Mouse (Mus musculus): ENCODE measurements at regions not wholly inside any gene's neighbourhood (a gene's known extent, or its start where the extent isn't known, plus 50 kb on each side); places are given as distances from the start of the nearest gene placed in this dataset.
"Not testable (repeated sequence)": the region's sequence is repeated elsewhere in the genome, so short reads cannot be mapped to it uniquely, and the experiment has no call there.

DNA sequence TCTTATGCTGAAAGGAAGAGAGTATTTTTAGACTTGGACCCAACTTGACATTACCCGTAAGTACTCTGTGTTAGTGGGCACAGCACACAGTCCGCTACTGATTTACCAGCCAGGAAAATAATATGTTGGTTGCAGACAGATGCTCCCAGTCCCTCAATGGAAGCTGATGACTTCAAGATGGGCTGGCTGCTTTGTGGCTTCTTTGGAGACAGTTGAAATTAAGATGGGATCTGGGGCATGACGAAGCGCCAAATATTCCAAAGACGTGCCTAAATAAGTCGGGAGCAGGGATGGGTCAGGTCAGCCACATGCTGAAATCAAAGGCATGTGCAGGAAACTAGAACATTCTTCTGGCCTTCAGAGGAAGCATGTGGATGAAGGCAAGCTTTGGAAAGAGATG, 321.8 kb upstream of the Cdh5 start:
- no peak for DNase-seq (ENCODE audit: low spot score in 2 of 2)

GRCm38 (mm10) chr8:103788308-103788707, 313.1 kb upstream of the Cdh5 start:
- no peak for DNase-seq (ENCODE audit: low spot score in 2 of 2)

DNA sequence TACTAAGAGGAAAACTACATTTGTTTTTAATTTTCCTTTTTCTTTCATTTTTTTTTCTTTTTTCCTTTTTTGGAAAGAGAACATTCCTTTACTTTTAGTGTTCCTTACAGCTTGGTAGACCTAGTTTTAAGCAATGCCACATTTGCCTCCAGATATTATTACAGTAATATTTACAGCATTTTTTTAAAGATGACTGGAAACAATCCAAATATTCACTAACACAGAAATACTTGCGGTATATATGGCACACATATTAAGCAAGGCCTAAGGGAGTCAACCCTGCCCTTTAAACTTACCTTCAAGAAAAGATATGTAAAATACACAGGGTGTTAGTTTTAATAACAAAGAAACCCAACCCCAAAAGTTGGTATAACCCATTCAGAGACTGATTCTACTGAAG, 308.1 kb upstream of the Cdh5 start:
- no peak for DNase-seq (ENCODE audit: low spot score in 2 of 2)

- not testable (repeated sequence) for DNase-seq (ENCODE audit: low spot score in 2 of 2)
Measured at GRCm38 (mm10) chr8:103798630-103799029, 302.8 kb upstream of the Cdh5 start.

- no peak for DNase-seq (ENCODE audit: low spot score in 2 of 2)
Measured at GRCm38 (mm10) chr8:103808171-103808570, 293.3 kb upstream of the Cdh5 start.

GRCm38 (mm10) chr8:103808580-103808979, 292.8 kb upstream of the Cdh5 start:
- DNase-seq (ENCODE audit: low spot score in 2 of 2) = no peak

- no peak for DNase-seq (ENCODE audit: low spot score in 2 of 2)
Measured at GRCm38 (mm10) chr8:103809140-103809539, 292.3 kb upstream of the Cdh5 start.

DNA sequence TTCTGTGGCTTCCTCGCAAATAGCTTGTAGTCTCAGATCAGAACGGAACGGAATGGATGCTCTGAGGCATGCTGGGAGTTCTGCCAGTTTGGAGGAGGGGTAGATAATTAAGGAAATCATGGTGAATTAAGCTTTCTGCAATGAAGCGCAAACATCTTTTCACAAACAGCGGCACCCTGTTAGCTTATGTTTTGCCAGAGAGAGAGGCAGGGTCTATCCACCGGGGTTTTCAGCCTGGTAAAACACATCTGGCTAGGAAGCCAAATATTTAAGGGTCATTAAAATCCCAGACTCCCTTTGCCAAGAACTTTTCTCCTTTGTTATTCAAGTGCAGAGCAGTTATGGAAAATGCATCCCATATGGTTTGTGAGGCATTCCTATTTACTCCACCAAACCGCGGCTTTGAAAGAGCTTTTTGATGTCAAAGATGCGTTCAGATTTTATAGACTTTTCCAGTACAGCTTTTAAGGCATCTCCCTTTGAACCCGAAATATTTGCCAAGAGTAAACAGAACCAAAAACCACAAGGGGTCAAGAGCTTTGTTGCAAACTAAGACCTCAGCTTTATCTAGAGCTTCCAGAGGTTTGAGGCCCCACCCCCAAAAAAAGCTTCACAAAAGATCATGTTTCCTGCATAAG, 287.4 kb upstream of the Cdh5 start:
- no peak for DNase-seq (ENCODE audit: low spot score in 2 of 2)

DNA sequence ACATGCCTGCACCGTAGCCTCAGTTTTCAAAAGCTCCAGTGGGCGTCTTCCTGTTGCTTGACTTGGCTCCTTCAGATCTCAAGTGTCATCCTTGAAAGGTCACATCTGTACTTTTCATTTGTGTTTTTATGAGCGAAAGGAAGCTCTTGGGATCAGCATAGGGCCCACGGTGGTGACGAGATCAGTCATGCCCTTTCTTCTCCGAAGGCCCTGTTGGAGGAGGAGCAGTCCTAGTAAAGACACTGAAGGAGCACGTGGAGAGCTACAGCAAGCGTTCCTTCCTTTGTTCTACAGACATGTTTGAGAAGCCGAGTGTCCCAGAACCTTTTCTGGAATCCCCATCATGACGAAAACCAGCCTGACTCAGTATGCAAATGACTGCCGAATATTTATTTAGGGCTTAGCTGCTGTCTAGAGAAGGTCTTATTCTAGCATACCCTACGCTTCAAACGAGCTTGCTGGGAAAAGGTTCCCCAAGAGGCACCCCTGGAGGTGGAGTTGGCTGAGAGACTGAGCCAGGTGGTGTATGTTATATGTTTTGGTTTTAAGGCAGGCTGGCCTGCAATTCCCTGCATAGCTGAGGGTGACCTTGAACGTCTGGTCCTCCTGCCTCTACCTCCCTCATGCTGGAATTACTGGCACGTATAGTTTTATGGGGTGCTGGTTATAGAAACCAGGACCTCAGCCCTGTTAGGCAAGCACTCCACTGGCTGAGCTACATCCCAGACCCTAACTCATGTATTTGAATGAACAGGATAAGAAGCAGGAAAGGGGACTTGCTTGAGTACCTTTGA, 285.1 kb upstream of the Cdh5 start:
- DNase-seq (ENCODE audit: low spot score in 2 of 2) = no peak

DNA sequence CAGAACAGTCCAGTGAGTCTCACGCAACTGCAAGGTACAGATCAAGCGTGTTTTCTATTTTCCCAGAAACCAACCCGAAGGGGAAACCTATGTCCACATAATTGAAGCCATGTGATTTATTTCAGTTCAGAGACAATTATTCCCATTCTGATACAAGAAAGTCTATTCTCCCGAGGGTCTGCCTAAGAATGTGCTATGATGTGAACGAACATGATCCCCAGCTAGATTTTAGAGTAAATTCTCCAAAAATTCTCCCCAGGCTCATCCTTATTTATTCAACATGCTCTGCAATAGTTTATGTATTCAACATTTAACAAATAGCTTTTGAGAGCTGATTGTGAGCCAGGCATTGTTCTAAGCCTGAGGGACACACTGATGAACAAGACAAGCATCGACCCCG, 277.9 kb upstream of the Cdh5 start:
- no peak for DNase-seq (ENCODE audit: low spot score in 2 of 2)

DNA sequence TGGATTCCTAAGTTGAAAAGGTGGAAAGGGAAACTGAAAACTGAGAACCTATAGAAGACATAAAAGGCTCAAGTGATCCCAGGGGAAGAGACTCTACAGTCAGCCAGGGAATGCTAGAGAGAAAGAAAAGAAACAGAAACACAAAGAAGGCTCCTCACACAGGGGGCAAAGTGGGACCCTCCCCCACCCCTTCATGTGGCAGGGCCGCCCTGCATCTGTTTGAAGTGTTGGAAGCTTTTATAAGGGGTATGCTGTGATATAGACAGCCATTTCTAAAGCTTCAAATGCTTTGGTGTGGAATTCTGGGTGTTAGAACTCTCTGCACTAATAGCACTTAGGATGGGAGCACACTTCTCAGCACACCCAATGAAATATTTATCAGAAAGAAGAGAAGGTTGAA, 276.7 kb upstream of the Cdh5 start:
- no peak for DNase-seq (ENCODE audit: low spot score in 2 of 2)

DNA sequence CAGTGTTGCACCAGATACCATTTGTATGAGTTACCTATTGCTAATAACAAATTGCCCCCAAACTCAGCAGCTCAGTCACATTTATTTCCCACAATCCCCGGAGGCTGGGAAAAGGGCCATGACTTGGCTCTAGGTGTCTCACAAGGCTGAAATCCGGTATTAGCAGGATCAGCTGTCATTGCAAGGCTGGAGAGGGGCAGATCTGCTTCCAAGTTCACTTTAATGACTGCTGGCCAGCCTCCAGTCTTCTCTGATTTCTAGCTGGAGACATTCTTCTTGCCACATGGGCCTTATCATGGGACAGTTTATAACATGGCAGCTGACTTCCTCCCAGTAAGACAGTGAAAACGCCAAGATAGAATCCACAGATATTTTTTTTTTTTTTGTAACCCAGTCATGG, 276.1 kb upstream of the Cdh5 start:
- no peak for DNase-seq (ENCODE audit: low spot score in 2 of 2)

DNA sequence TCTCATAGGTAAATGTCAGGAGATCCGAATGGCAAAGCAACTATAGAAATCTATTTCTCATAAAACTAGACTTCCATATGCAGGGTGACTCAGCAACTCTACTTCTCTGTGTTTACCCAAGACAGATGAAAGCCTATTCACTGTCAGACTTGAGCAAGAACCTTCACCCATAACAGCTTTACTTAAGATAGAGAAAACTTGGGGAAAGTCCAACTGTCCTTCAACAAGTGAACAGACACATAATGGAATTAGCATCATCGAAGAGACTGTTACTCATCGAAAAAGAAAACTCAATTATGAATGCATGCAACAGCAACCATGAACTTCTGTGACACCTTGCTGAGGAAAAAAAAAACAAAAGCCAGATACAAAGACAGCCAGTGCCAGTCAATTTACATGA, 271.0 kb upstream of the Cdh5 start:
- DNase-seq (ENCODE audit: low spot score in 2 of 2) = no peak

- DNase-seq (ENCODE audit: low spot score in 2 of 2) = no peak
Measured at GRCm38 (mm10) chr8:103839990-103840389, 261.4 kb upstream of the Cdh5 start.

DNA sequence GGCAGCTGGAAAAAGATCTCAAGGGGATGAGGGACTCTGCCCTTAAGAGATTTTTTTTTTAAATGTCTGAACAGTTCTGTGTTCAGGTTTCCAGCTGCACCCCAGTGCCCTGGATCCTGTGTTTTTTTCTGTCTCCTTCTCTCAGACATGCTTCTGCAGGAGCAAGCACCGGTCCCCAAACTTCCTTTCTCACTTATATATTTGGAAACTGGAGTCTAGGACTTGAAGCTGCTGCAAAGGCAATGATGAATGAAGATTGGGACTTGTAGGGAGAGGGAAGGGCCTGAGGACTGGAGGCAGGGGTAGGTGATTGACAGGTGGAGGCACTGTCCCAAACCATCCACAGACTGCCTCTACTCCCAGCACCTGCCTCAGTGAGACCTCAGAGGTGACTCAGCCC, 255.5 kb upstream of the Cdh5 start:
- no peak for DNase-seq (ENCODE audit: low spot score in 2 of 2)

GRCm38 (mm10) chr8:103846382-103846976, 254.9 kb upstream of the Cdh5 start:
- DNase-seq (ENCODE audit: low spot score in 2 of 2) = peak in 1 of 2 experiments; percentile 8

DNA sequence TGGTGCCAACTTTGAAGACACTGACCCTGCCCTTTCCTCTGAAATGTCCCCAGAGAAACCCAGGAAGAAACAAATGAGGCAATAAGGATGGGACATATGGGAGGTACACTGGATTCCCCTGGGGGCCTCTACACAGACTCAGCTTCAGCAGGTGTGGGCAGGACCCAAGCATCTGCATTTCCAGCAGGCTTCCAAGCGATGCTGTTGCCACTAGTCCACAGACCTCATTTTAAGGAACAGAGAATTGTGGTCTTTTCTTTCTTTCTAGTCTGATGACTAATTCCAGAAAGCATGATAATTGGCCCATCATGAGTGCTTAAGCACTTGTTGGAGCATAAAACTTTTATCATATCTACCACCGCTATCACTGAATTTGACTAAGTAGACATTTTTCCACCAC, 251.6 kb upstream of the Cdh5 start:
- DNase-seq (ENCODE audit: low spot score in 2 of 2) = no peak

GRCm38 (mm10) chr8:103851286-103851685, 250.1 kb upstream of the Cdh5 start:
- DNase-seq (ENCODE audit: low spot score in 2 of 2) = no peak

DNA sequence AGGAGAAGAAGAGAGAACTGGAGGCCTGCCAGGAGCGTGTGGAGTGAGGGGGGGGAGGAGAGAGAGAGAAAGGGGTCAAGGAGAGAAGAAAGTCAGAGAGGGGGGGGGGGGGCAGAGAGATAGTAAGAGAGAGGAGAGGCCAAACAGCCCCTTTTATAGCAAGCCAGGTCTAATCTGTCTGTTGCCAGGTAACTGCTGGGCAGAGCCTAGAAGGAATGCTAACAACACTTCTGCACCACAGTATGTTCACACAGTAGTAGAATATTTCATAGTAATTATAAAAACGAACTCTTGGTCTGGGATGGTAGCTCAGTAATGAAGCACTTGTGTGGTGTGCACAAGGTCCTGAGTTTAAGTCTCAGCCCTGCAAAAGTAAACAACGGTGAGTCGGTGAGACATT, 248.4 kb upstream of the Cdh5 start:
- DNase-seq (ENCODE audit: low spot score in 2 of 2) = no peak

- no peak for DNase-seq (ENCODE audit: low spot score in 2 of 2)
Measured at GRCm38 (mm10) chr8:103855291-103855690, 246.1 kb upstream of the Cdh5 start.

- no peak for DNase-seq (ENCODE audit: low spot score in 2 of 2)
Measured at GRCm38 (mm10) chr8:103859130-103859529, 242.3 kb upstream of the Cdh5 start.

DNA sequence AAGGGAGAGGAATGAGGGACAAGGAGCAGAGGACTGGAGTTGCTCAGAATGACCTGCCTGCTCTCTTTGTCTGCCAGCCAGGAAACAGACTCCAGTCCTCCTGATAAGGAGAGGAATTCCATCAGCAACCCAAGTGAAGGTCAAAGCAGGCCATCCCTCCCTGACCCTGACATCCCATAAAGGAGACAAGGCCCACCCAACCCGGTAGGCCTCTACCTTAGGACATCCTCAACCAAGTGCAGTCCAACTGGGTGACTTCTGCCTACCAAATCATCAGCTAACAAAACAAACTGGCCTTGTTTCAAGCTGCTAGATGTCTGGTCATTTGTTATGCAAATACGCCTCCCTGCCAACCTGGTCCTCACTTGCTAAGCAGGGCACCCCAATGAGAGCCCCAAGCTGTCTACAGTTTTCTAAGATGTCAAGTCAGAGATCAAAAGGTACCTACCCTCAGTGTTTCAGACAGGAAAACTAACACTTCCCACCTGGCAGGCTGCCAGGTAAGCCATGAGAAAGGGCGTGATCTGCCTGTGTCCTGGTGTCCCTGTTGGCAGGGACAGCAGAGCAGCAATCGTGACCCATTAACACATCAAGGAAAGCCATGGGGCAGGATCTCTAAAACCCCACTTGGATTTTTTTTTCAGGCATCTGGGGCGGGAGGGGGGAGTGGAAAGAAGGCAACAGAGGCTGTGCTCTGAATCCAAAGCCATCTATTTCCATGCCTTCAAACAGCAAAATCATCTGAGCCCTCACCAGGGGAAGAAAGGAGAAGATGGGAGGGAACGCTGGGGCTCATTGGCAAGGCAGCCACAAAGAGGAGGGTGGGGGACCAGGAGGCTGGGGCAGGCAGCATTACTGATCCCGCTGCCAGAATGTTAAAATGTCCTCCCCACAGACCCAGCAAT, 227.6 kb upstream of the Cdh5 start:
- no peak for DNase-seq (ENCODE audit: low spot score in 2 of 2)

All from frontal cortex, postnatal 14 days (tissue).